Mouse (Mus musculus): ENCODE measurements at regions not wholly inside any gene's neighbourhood (a gene's known extent, or its start where the extent isn't known, plus 50 kb on each side); places are given as distances from the start of the nearest gene placed in this dataset.

DNA sequence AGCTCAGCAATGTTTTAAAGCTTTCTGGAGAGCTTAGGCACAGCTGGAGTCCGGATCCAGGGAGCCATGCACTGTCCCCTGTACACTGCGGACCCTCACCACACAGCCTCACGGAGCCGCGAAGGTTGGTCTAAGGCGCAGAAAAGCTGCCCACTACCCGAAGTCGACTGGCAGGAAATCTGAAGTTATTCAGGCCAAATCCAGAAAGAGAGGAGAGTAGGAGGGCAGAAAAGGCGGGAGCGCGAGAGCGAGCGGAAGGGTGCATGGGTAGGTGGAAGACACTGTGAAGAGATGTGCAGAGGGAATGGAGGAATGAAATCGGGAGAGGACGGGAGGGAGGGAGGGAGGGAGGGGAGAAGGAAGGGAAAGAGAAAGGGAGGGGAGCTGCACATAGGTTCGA, 51.2 kb upstream of the Kdm8 start:
- DNase-seq (ENCODE audit: low spot score in 2 of 2): peak in 1 of 2 experiments; percentile 14

- DNase-seq (ENCODE audit: low spot score in 2 of 2): peak; percentile 90 to 95
Measured at GRCm38 (mm10) chr7:125393654-125394346, 50.7 kb upstream of the Kdm8 start.
